Mouse (Mus musculus): Measurements from ENCODE around the gene Gm609. TPM values are rescaled to one million over a fixed set of nuclear protein-coding genes. Genes with fewer than 3 reads are reported as not detected.

The Gm609 gene
- polyA plus RNA-seq, 1 experiment = not detected

DNA sequence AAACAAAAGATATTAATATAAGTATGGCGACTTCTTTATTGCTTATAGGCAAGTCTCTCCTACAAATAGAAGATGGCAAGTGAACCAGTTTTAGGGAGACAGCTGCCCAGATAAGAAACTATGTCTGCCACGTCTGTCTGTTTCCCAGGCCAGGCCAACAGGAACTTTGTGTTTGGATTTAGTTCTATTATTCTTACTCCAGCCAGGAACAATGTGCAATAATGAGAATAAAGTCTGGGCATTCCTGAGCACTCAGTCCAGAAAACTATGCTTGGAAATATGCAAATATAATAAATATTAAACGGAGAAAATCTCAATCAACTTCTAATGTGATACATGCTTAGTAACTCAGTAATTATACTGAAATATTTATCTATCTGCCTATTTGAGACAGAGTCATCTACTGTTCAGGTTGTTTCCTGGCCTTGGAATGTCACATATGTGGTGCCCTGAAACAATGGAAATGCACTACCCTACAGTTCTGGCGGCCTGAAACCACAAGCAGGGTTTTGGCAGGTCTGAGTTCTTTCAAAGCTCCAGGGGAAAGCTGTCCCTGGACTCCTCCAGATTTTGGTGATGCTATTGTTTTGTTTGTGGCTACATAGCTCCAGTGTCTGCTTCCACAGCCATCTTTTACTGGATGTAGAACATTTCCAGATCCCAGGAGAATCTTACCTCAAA, 123.3 kb downstream of the Gm609 start:
- no peaks in the 10 kb centered on the region for H3K36me3 ChIP-seq (ENCODE audit: control insufficient read depth, insufficient read depth, low read length)
- no peaks in the 10 kb centered on the region for H3K4me1 ChIP-seq (ENCODE audit: control insufficient read depth, insufficient read depth, low read length)
- WGBS = 71% methylated on average over 4 of the region's 4 CpGs
- no peak for DNase-seq
- no peak overlapping the region for H3K4me3 ChIP-seq (ENCODE audit: insufficient read depth, low read depth, low read length)
- H3K27me3 ChIP-seq (replicated peaks; ENCODE audit: control insufficient read depth, insufficient read depth, low read length) = no peaks in the 10 kb centered on the region
- TF ChIP-seq POLR2A (IDR thresholded peaks at IDR 0.05; ENCODE audit: low read depth, low read length) = no peak
- no peak for TF ChIP-seq CTCF (conservative IDR thresholded peaks at IDR 0.05; ENCODE audit: insufficient read depth, insufficient read length, low read depth, low read length)
- H3K27ac ChIP-seq (ENCODE audit: insufficient read depth, low read depth, low read length) = no peak overlapping the region

DNA sequence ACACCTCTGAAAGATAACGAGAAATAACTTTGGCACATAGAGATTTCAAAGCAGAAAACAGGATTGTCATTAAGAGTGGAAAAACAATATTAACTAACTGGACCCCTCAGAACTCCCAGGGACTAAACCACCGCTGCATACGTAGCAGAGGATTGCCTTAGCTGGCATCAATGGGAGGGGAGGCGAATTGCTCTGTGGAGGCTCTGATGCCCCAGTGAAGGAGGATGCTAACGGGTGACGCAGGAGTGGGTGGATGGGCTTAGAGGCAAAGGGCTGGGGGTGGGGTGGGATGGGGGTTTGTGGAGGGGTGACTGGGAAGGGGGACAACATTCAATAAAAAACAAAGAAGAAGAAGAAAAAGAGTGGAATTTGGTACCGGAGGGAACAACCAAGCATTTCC, 126.7 kb downstream of the Gm609 start:
- H3K27ac ChIP-seq (ENCODE audit: insufficient read depth, low read depth, low read length) = no peak overlapping the region; the same call in 1 of the 2 replicates
- no peaks in the 10 kb centered on the region for H3K27me3 ChIP-seq (replicated peaks; ENCODE audit: control insufficient read depth, insufficient read depth, low read length)
- 82% methylated on average over 7 of the region's 7 CpGs for WGBS
- no peak overlapping the region for H3K4me3 ChIP-seq (ENCODE audit: insufficient read depth, low read depth, low read length)
- no peaks in the 10 kb centered on the region for H3K36me3 ChIP-seq (ENCODE audit: control insufficient read depth, insufficient read depth, low read length)
- no peak for DNase-seq
- H3K4me1 ChIP-seq (ENCODE audit: control insufficient read depth, insufficient read depth, low read length) = no peaks in the 10 kb centered on the region
- no peak for TF ChIP-seq POLR2A (IDR thresholded peaks at IDR 0.05; ENCODE audit: low read depth, low read length)
- TF ChIP-seq CTCF (conservative IDR thresholded peaks at IDR 0.05; ENCODE audit: insufficient read depth, insufficient read length, low read depth, low read length) = no peak

DNA sequence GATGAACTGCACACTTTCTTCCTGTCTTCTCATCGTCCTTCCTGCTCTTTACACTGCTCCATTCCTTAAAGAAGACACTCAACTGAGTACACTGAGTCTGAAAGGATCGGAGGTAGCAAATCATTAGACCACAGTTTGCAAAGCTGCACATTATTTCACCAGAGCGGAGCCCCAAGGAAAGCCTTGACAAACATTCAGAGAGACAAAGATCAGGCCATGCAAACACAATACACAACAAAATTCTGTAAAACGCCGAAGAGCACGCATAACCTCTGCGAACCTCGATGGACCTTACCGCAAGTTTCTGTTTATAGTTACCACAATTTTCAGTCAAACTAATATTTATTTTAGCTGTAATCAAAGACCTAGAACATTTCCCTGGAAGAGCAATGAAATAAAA, 127.4 kb downstream of the Gm609 start:
- no peaks in the 10 kb centered on the region for H3K27me3 ChIP-seq (replicated peaks; ENCODE audit: control insufficient read depth, insufficient read depth, low read length)
- no peak for TF ChIP-seq CTCF (conservative IDR thresholded peaks at IDR 0.05; ENCODE audit: insufficient read depth, insufficient read length, low read depth, low read length)
- no peak for TF ChIP-seq POLR2A (IDR thresholded peaks at IDR 0.05; ENCODE audit: low read depth, low read length)
- no peaks in the 10 kb centered on the region for H3K36me3 ChIP-seq (ENCODE audit: control insufficient read depth, insufficient read depth, low read length)
- DNase-seq = no peak
- no peaks in the 10 kb centered on the region for H3K4me1 ChIP-seq (ENCODE audit: control insufficient read depth, insufficient read depth, low read length)
- no peak overlapping the region for H3K27ac ChIP-seq (ENCODE audit: insufficient read depth, low read depth, low read length)
- no peak overlapping the region for H3K4me3 ChIP-seq (ENCODE audit: insufficient read depth, low read depth, low read length)
- WGBS = 71% methylated on average over 9 of the region's 9 CpGs

GRCm38 (mm10) chr16:45364627-45365026, 128.1 kb downstream of the Gm609 start:
- H3K4me1 ChIP-seq (ENCODE audit: control insufficient read depth, insufficient read depth, low read length) = no peaks in the 10 kb centered on the region
- no peaks in the 10 kb centered on the region for H3K27me3 ChIP-seq (replicated peaks; ENCODE audit: control insufficient read depth, insufficient read depth, low read length)
- no peaks in the 10 kb centered on the region for H3K36me3 ChIP-seq (ENCODE audit: control insufficient read depth, insufficient read depth, low read length)
- no peak overlapping the region for H3K27ac ChIP-seq (ENCODE audit: insufficient read depth, low read depth, low read length)
- TF ChIP-seq CTCF (conservative IDR thresholded peaks at IDR 0.05; ENCODE audit: insufficient read depth, insufficient read length, low read depth, low read length) (no peak), POLR2A (IDR thresholded peaks at IDR 0.05; ENCODE audit: low read depth, low read length) (no peak)
- no peak for DNase-seq
- WGBS = 79% methylated on average over 1 of the region's 1 CpGs
- no peak overlapping the region for H3K4me3 ChIP-seq (ENCODE audit: insufficient read depth, low read depth, low read length)

DNA sequence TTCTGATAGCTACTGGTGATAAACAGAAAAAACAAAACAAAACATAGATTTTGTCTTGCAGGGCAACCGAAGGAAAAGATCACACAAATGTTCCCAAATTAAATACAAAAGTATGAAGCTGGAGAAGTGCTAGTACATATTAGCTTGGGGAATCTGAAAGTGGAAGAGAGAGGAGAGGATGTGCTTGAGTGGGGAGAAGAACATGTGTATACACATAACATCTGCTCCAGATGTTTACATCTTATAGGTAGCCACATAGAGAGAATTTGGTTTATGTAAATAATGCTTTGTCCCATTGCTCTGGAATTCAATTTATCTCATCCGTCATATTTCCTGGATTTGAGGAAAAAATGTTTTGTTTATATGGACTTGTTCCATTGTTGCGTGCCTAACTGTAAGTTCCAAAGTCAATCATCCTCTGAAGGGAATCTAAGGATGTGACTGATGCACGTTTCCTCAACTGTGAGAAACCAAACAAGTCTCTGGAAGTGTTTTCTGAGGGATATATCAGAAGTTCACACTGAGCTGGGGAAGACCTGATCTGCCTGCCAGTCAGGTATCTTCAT, 129.2 kb downstream of the Gm609 start:
- H3K4me1 ChIP-seq (ENCODE audit: control insufficient read depth, insufficient read depth, low read length) = no peaks in the 10 kb centered on the region
- no peaks in the 10 kb centered on the region for H3K36me3 ChIP-seq (ENCODE audit: control insufficient read depth, insufficient read depth, low read length)
- DNase-seq = no peak
- TF ChIP-seq CTCF (conservative IDR thresholded peaks at IDR 0.05; ENCODE audit: insufficient read depth, insufficient read length, low read depth, low read length) = no peak
- TF ChIP-seq POLR2A (IDR thresholded peaks at IDR 0.05; ENCODE audit: low read depth, low read length) = no peak
- H3K4me3 ChIP-seq (ENCODE audit: insufficient read depth, low read depth, low read length) = no peak overlapping the region
- H3K27me3 ChIP-seq (replicated peaks; ENCODE audit: control insufficient read depth, insufficient read depth, low read length) = no peaks in the 10 kb centered on the region
- peak overlapping the region; percentile 62 for H3K27ac ChIP-seq (ENCODE audit: insufficient read depth, low read depth, low read length)
- WGBS = 68% methylated on average over 4 of the region's 4 CpGs

Other genes with a start within 250 kb of the Gm609 start
- gene Cd200, start 83.9 kb downstream of the Gm609 start, polyA plus RNA-seq (2012; rRNA removed) = 54.5 and 72.9 TPM in 2 replicates
- not detected in 2 replicates for gene Gm17783, start 39.1 kb upstream of the Gm609 start, polyA plus RNA-seq (2012; rRNA removed)
- not detected in 2 replicates for gene Slc9c1, start 42.3 kb upstream of the Gm609 start, polyA plus RNA-seq (2012; rRNA removed)
- 0.11 and 0.44 TPM in 2 replicates for gene Gcsam, start 117.4 kb upstream of the Gm609 start, polyA plus RNA-seq (2012; rRNA removed)
- gene BC016579, start 161.1 kb upstream of the Gm609 start, polyA plus RNA-seq (2012; rRNA removed) = 0.05 and 0.07 TPM in 2 replicates
- 0.05 TPM in 1 of 2 replicates, not detected in the other for gene Tmprss7, start 200.7 kb upstream of the Gm609 start, polyA plus RNA-seq (2012; rRNA removed)
- gene Tagln3, start 231.6 kb upstream of the Gm609 start, polyA plus RNA-seq (2012; rRNA removed) = 0.77 and 1.3 TPM in 2 replicates
- 8.0 and 9.2 TPM in 2 replicates for gene Abhd10, start 250.0 kb upstream of the Gm609 start, polyA plus RNA-seq (2012; rRNA removed)